Mouse (Mus musculus) myocyte (in vitro differentiated cells): ENCODE results near the gene Ddx18. TPM values are rescaled to one million over a fixed set of nuclear protein-coding genes. Genes with fewer than 3 reads are reported as not detected.

Experiments
- H3K27me3 ChIP-seq: one replicate; pipeline ENCODE4 v1.6.1; 2011; ENCODE audit not compliant: control insufficient read depth, insufficient read depth, insufficient read length
- H3K36me3 ChIP-seq: one replicate; pipeline ENCODE4 v1.6.1; 2011; ENCODE audit not compliant: control insufficient read depth, insufficient read depth
- H3K4me2 ChIP-seq: one replicate; pipeline ENCODE4 v1.6.1; 2011; ENCODE audit warnings: low read depth, control low read depth
- H3K4me3 ChIP-seq: one replicate; pipeline ENCODE4 v1.5.1; 2011; ENCODE audit warnings: mild to moderate bottlenecking, control low read depth, moderate library complexity
- H3K79me2 ChIP-seq: one replicate; pipeline ENCODE4 v1.6.1; 2011; ENCODE audit not compliant: control insufficient read depth, insufficient read depth
- H3ac ChIP-seq: one replicate; pipeline ENCODE4 v1.6.1; 2011; ENCODE audit not compliant: control insufficient read depth, insufficient read length
- CEBPB ChIP-seq: IDR thresholded peaks from 2 replicates; pipeline ENCODE4 v1.6.1; 2011; ENCODE audit warnings: mild to moderate bottlenecking, moderate library complexity; ENCODE audit not compliant: poor library complexity, insufficient read depth, severe bottlenecking
- E2F4 ChIP-seq: IDR thresholded peaks from one replicate; pipeline ENCODE4 v1.6.1; 2011; ENCODE audit warnings: mild to moderate bottlenecking, control low read depth, moderate library complexity; ENCODE audit not compliant: insufficient read depth
- MAX ChIP-seq: IDR thresholded peaks from one replicate; pipeline ENCODE4 v1.6.1; 2011; ENCODE audit warnings: low read depth, mild to moderate bottlenecking, control low read depth
- MYOD1 ChIP-seq, 3 experiments: IDR thresholded peaks; one replicate each; pipeline ENCODE4 v1.6.1; 2011; ENCODE audit warnings: control low read depth in 2 of 3, low read depth in 2 of 3, mild to moderate bottlenecking in 2 of 3, moderate library complexity in 1 of 3; ENCODE audit not compliant: insufficient read length in 2 of 3, control insufficient read depth in 1 of 3
- MYOG ChIP-seq, 3 experiments: IDR thresholded peaks; one replicate each; pipeline ENCODE4 v1.6.1; 2011; ENCODE audit warnings: control low read depth in 2 of 3, low read depth in 2 of 3, mild to moderate bottlenecking in 2 of 3; ENCODE audit not compliant: insufficient read length in 2 of 3, control insufficient read depth in 1 of 3, insufficient read depth in 1 of 3
- POLR2A ChIP-seq: IDR thresholded peaks from one replicate; pipeline ENCODE4 v1.6.1; 2011; ENCODE audit warnings: low read depth, mild to moderate bottlenecking, control low read depth, moderate library complexity; ENCODE audit not compliant: insufficient read length
- POLR2AphosphoS2 ChIP-seq: IDR thresholded peaks from one replicate; pipeline ENCODE4 v1.6.1; 2011; ENCODE audit warnings: low read depth, control low read depth; ENCODE audit not compliant: insufficient read length
- REST ChIP-seq: IDR thresholded peaks from one replicate; pipeline ENCODE4 v1.6.1; 2011; ENCODE audit warnings: mild to moderate bottlenecking, control low read depth, moderate library complexity; ENCODE audit not compliant: insufficient read depth, insufficient read length
- SRF ChIP-seq: IDR thresholded peaks from one replicate; pipeline ENCODE4 v1.6.1; 2011; ENCODE audit warnings: low read depth; ENCODE audit not compliant: control insufficient read depth, insufficient read length
- TCF12 ChIP-seq: IDR thresholded peaks from one replicate; pipeline ENCODE4 v1.6.1; 2011; ENCODE audit warnings: mild to moderate bottlenecking, control low read depth; ENCODE audit not compliant: poor library complexity, insufficient read depth, severe bottlenecking
- TCF3 ChIP-seq: IDR thresholded peaks from one replicate; pipeline ENCODE4 v1.6.1; 2011; ENCODE audit warnings: low read depth, control low read depth; ENCODE audit not compliant: insufficient read length
- USF1 ChIP-seq: IDR thresholded peaks from one replicate; pipeline ENCODE4 v1.6.1; 2011; ENCODE audit warnings: low read depth, mild to moderate bottlenecking, control low read depth, moderate library complexity
- polyA plus RNA-seq: library from polyadenylated mRNA; unstranded; fragments of >200 nt; fragmentation: generic; extraction: Trizol; gene quantifications from one replicate; pipeline ENCODE4 v1.2.1, GENCODE M21; 2012; ENCODE audit warnings: missing spikeins

Gene Ddx18
- polyA plus RNA-seq, 1 experiment: 31.3 TPM

- H3K36me3 ChIP-seq: peaks cover 14% of the 10 kb centered on the region
- no peak overlapping the region for H3K4me2 ChIP-seq
- TF ChIP-seq POLR2A: no peak
- no peak for TF ChIP-seq TCF12
- no peak for TF ChIP-seq REST
- TF ChIP-seq POLR2AphosphoS2: no peak
- no peak for TF ChIP-seq USF1
- no peak for TF ChIP-seq CEBPB
- no peak for TF ChIP-seq MYOD1 (IDR thresholded peaks at IDR 0.05; ENCODE audit: control insufficient read depth in 1 of 3, insufficient read length in 2 of 3, low read depth in 2 of 3)
- TF ChIP-seq MYOG (IDR thresholded peaks at IDR 0.05; ENCODE audit: control insufficient read depth in 1 of 3, insufficient read depth in 1 of 3, insufficient read length in 2 of 3, low read depth in 2 of 3): no peak
- TF ChIP-seq MAX: no peak
- TF ChIP-seq SRF: no peak
- TF ChIP-seq TCF3: no peak
- TF ChIP-seq E2F4: no peak
- H3K27me3 ChIP-seq: no peaks in the 10 kb centered on the region
- H3K4me3 ChIP-seq: no peak overlapping the region
- H3K79me2 ChIP-seq: no peaks in the 10 kb centered on the region
- H3ac ChIP-seq: no peak overlapping the region
These were observed 16.9 kb downstream of the Ddx18 start for GRCm38 (mm10) chr1:121550801-121551456.

GRCm38 (mm10) chr1:121549456-121549855, 18.3 kb downstream of the Ddx18 start:
- H3K36me3 ChIP-seq: peaks cover 11% of the 10 kb centered on the region
- no peak overlapping the region for H3K4me3 ChIP-seq
- peaks cover under 1% of the 10 kb centered on the region for H3K27me3 ChIP-seq
- TF ChIP-seq MYOD1 (IDR thresholded peaks at IDR 0.05; ENCODE audit: control insufficient read depth in 1 of 3, insufficient read length in 2 of 3, low read depth in 2 of 3) (no peak), POLR2AphosphoS2 (no peak), CEBPB (no peak), REST (no peak), POLR2A (no peak), E2F4 (no peak), TCF3 (no peak), TCF12 (no peak), USF1 (no peak), MAX (no peak), MYOG (IDR thresholded peaks at IDR 0.05; ENCODE audit: control insufficient read depth in 1 of 3, insufficient read depth in 1 of 3, insufficient read length in 2 of 3, low read depth in 2 of 3) (no peak), SRF (no peak)
- H3ac ChIP-seq: no peak overlapping the region
- no peaks in the 10 kb centered on the region for H3K79me2 ChIP-seq
- H3K4me2 ChIP-seq: no peak overlapping the region

GRCm38 (mm10) chr1:121548667-121549066, 19.1 kb downstream of the Ddx18 start:
- Histone ChIP-seq H3K27me3 (peaks cover 6% of the 10 kb centered on the region), H3K4me3 (no peak overlapping the region), H3ac (no peak overlapping the region), H3K36me3 (peaks cover 11% of the 10 kb centered on the region), H3K79me2 (no peaks in the 10 kb centered on the region), H3K4me2 (no peak overlapping the region)
- TF ChIP-seq TCF3 (no peak), MYOD1 (IDR thresholded peaks at IDR 0.05; ENCODE audit: control insufficient read depth in 1 of 3, insufficient read length in 2 of 3, low read depth in 2 of 3) (no peak), POLR2A (no peak)

GRCm38 (mm10) chr1:121546844-121547243, 20.9 kb downstream of the Ddx18 start:
- no peaks in the 10 kb centered on the region for H3K79me2 ChIP-seq
- no peak overlapping the region for H3ac ChIP-seq
- peaks cover 6% of the 10 kb centered on the region for H3K27me3 ChIP-seq
- H3K36me3 ChIP-seq: no peaks in the 10 kb centered on the region
- no peak overlapping the region for H3K4me3 ChIP-seq
- TF ChIP-seq POLR2A (no peak), TCF3 (no peak), MYOG (IDR thresholded peaks at IDR 0.05; ENCODE audit: control insufficient read depth in 1 of 3, insufficient read depth in 1 of 3, insufficient read length in 2 of 3, low read depth in 2 of 3) (no peak)
- no peak overlapping the region for H3K4me2 ChIP-seq

GRCm38 (mm10) chr1:121540361-121540760, 27.4 kb downstream of the Ddx18 start:
- H3ac ChIP-seq: no peak overlapping the region
- H3K27me3 ChIP-seq: peaks cover 15% of the 10 kb centered on the region
- H3K4me2 ChIP-seq: no peak overlapping the region
- H3K4me3 ChIP-seq: no peak overlapping the region
- no peaks in the 10 kb centered on the region for H3K79me2 ChIP-seq
- H3K36me3 ChIP-seq: no peaks in the 10 kb centered on the region
- no peak for TF ChIP-seq E2F4
- no peak for TF ChIP-seq POLR2A
- TF ChIP-seq MAX: no peak
- no peak for TF ChIP-seq USF1
- no peak for TF ChIP-seq MYOG (IDR thresholded peaks at IDR 0.05; ENCODE audit: control insufficient read depth in 1 of 3, insufficient read depth in 1 of 3, insufficient read length in 2 of 3, low read depth in 2 of 3)
- TF ChIP-seq POLR2AphosphoS2: no peak
- TF ChIP-seq MYOD1 (IDR thresholded peaks at IDR 0.05; ENCODE audit: control insufficient read depth in 1 of 3, insufficient read length in 2 of 3, low read depth in 2 of 3): no peak
- no peak for TF ChIP-seq TCF12
- TF ChIP-seq SRF: no peak
- TF ChIP-seq TCF3: no peak
- TF ChIP-seq REST: no peak
- TF ChIP-seq CEBPB: no peak
